Mouse (Mus musculus) neutrophil, adult 59 days (primary cell): ENCODE data around the gene Zfp985. TPM values are rescaled to one million over a fixed set of nuclear protein-coding genes. Genes with fewer than 3 reads are reported as not detected.

ENCODE experiments used
- total RNA-seq, 2 experiments: library from RNA; stranded (reverse); gene quantifications; 1 replicate in 1 of 2; 2 replicates in 1 of 2; pipeline ENCODE4 v1.2.4; 2023

Zfp985 gene
- total RNA-seq, result under 1 TPM; 0.18 TPM

DNA sequence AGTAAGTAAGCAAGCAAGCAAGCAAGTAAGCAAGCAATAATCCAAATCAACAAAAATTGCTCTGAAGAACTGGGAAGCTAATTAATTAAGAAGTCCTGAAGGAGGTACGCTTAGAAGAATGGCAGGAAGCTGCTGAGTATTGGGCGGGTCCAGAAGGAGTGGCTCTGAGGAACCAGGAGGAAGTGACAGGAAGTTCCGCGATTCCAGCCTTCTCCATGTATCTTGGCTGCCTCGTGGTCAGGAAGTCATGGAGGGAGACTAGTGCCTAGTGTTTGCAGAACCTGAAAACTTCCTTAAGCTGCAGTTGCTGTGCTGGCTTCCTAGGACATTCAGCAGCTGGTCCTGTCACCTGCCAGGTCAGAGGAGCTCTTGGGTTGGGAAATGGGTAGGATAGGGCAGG is at the start of gene Zfp985:
Gene Zfp985 (plus strand): TSS at position 207 of the 400 bp plus-strand sequence.

GRCm38 (mm10) chr4:147539918-147540317 is 13.2 kb upstream of the Zfp985 start, which contains the start of gene Gm16503:
TSS of gene Gm16503 (plus strand) at chr4:147540218.

Other genes starting within 250 kb of the Zfp985 start
- not detected for gene Zfp988, start 247.6 kb upstream of the Zfp985 start, total RNA-seq
- gene Zfp978, start 192.0 kb upstream of the Zfp985 start, total RNA-seq, result not detected
- 1 to 10 TPM in 1 of 2 experiments, not detected in 1; 1.3 TPM for gene Zfp982, start 60.9 kb upstream of the Zfp985 start, total RNA-seq
- not detected for gene Gm16503, start 13.1 kb upstream of the Zfp985 start, total RNA-seq
- under 1 TPM in 1 of 2 experiments, not detected in 1; 0.22 TPM for gene Zfp979, start 89.2 kb downstream of the Zfp985 start, total RNA-seq
- not detected for gene Zfp534, start 149.3 kb downstream of the Zfp985 start, total RNA-seq